Mouse (Mus musculus) urinary bladder, postnatal 0 days (tissue): ENCODE data around the gene Gm6592. TPM values are rescaled to one million over a fixed set of nuclear protein-coding genes. Genes with fewer than 3 reads are reported as not detected.

ENCODE experiments used
- polyA plus RNA-seq: library from polyadenylated mRNA; unstranded; fragments of >200 nt; fragmentation: Nextera tagmentation; extraction: Ambion mirVana; gene quantifications from 2 replicates; pipeline ENCODE4 v1.2.1, GENCODE M21; 2015

The Gm6592 gene
- not detected in 2 replicates for polyA plus RNA-seq

GRCm38 (mm10) chrX:8843694-8844093 is at the start of gene Gm6592:
Gene Gm6592, plus strand, starts transcription at chrX:8843994.

GRCm38 (mm10) chrX:8803391-8803790 is 40.4 kb upstream of the Gm6592 start, which contains the start of gene Ssxb5:
Gene Ssxb5, plus strand, starts transcription at chrX:8803691.

GRCm38 (mm10) chrX:8873953-8874352 is 30.2 kb downstream of the Gm6592 start, which contains the start of gene Gm5751:
Gene Gm5751, plus strand, starts transcription at chrX:8874253.

GRCm38 (mm10) chrX:8892343-8893155 is 48.8 kb downstream of the Gm6592 start, which contains the start of gene B630019K06Rik:
Gene B630019K06Rik, plus strand, starts transcription at chrX:8892382.

Other genes starting within 250 kb of the Gm6592 start
- gene Ssxb8, start 153.2 kb upstream of the Gm6592 start, polyA plus RNA-seq, result not detected in 2 replicates
- not detected in 2 replicates for gene Ssx9, start 95.6 kb upstream of the Gm6592 start, polyA plus RNA-seq
- gene Ssxb5, start 40.3 kb upstream of the Gm6592 start, polyA plus RNA-seq, result not detected in 2 replicates
- not detected in 2 replicates for gene Gm5751, start 30.3 kb downstream of the Gm6592 start, polyA plus RNA-seq
- gene B630019K06Rik, start 48.4 kb downstream of the Gm6592 start, polyA plus RNA-seq, result 1.1 and 1.3 TPM in 2 replicates
- not detected in 2 replicates for gene Fthl17b, start 119.0 kb downstream of the Gm6592 start, polyA plus RNA-seq
- gene Fthl17c, start 132.6 kb downstream of the Gm6592 start, polyA plus RNA-seq, result not detected in 2 replicates
- not detected in 2 replicates for gene Fthl17d, start 142.8 kb downstream of the Gm6592 start, polyA plus RNA-seq
- not detected in 2 replicates for gene Fthl17e, start 189.5 kb downstream of the Gm6592 start, polyA plus RNA-seq
- not detected in 2 replicates for gene Fthl17f, start 219.0 kb downstream of the Gm6592 start, polyA plus RNA-seq